Mouse (Mus musculus): ENCODE data around the gene Lcor.

The Lcor gene

GRCm38 (mm10) chr19:41482190-41482908 lies at the start of gene Lcor:
Gene Lcor (plus strand): TSS chr19:41482637.
- DNase-seq (ENCODE audit: low spot score in 2 of 2): peak; percentile 83 to 91

GRCm38 (mm10) chr19:41435366-41435765 lies 47.1 kb upstream of the Lcor start:
- no peak for DNase-seq (ENCODE audit: low spot score in 2 of 2)

- DNase-seq (ENCODE audit: low spot score in 2 of 2): no peak
Measured at GRCm38 (mm10) chr19:41436461-41436860, 46.0 kb upstream of the Lcor start.

GRCm38 (mm10) chr19:41438953-41439352 lies 43.5 kb upstream of the Lcor start:
- DNase-seq (ENCODE audit: low spot score in 2 of 2): no peak

- no peak for DNase-seq (ENCODE audit: low spot score in 2 of 2)
Measured at GRCm38 (mm10) chr19:41441446-41441845, 41.0 kb upstream of the Lcor start.

- no peak for DNase-seq (ENCODE audit: low spot score in 2 of 2)
Measured at GRCm38 (mm10) chr19:41441911-41442607, 40.4 kb upstream of the Lcor start.

GRCm38 (mm10) chr19:41442608-41442969 lies 39.8 kb upstream of the Lcor start:
- DNase-seq (ENCODE audit: low spot score in 2 of 2): peak; percentile 73 to 93

GRCm38 (mm10) chr19:41444491-41444890 lies 37.9 kb upstream of the Lcor start:
- no peak for DNase-seq (ENCODE audit: low spot score in 2 of 2)

- no peak for DNase-seq (ENCODE audit: low spot score in 2 of 2)
Measured at GRCm38 (mm10) chr19:41445013-41445610, 37.3 kb upstream of the Lcor start.

GRCm38 (mm10) chr19:41445723-41446122 lies 36.7 kb upstream of the Lcor start:
- DNase-seq (ENCODE audit: low spot score in 2 of 2): no peak

- peak in 1 of 2 experiments; percentile 48 for DNase-seq (ENCODE audit: low spot score in 2 of 2)
Measured at GRCm38 (mm10) chr19:41447166-41447565, 35.3 kb upstream of the Lcor start.

GRCm38 (mm10) chr19:41447760-41448159 lies 34.7 kb upstream of the Lcor start:
- peak in 1 of 2 experiments; percentile 38 for DNase-seq (ENCODE audit: low spot score in 2 of 2)

- DNase-seq (ENCODE audit: low spot score in 2 of 2): no peak
Measured at GRCm38 (mm10) chr19:41449415-41450075, 32.9 kb upstream of the Lcor start.

- DNase-seq (ENCODE audit: low spot score in 2 of 2): no peak
Measured at GRCm38 (mm10) chr19:41452166-41452565, 30.3 kb upstream of the Lcor start.

- no peak for DNase-seq (ENCODE audit: low spot score in 2 of 2)
Measured at GRCm38 (mm10) chr19:41454601-41455000, 27.8 kb upstream of the Lcor start.

- DNase-seq (ENCODE audit: low spot score in 2 of 2): peak; percentile 61 to 66
Measured at GRCm38 (mm10) chr19:41455091-41455626, 27.3 kb upstream of the Lcor start.

GRCm38 (mm10) chr19:41457181-41457580 lies 25.3 kb upstream of the Lcor start:
- DNase-seq (ENCODE audit: low spot score in 2 of 2): no peak

- DNase-seq (ENCODE audit: low spot score in 2 of 2): no peak
Measured at GRCm38 (mm10) chr19:41462166-41462735, 20.2 kb upstream of the Lcor start.

- no peak for DNase-seq (ENCODE audit: low spot score in 2 of 2)
Measured at GRCm38 (mm10) chr19:41463841-41464240, 18.6 kb upstream of the Lcor start.

GRCm38 (mm10) chr19:41466475-41466874 lies 16.0 kb upstream of the Lcor start:
- DNase-seq (ENCODE audit: low spot score in 2 of 2): no peak

GRCm38 (mm10) chr19:41473566-41474135 lies 8.8 kb upstream of the Lcor start:
- no peak for DNase-seq (ENCODE audit: low spot score in 2 of 2)
